Mouse (Mus musculus) v-Abl transformed pro-B cells (cell line): Measurements from ENCODE around the gene Chst12.

Experiments used
- in situ Hi-C, 2 experiments: fragments of 400-800 bp; cut with MboI; formaldehyde crosslinking; loops; one replicate each; pipeline ENCODE4 v1.15.1; 2025; ENCODE audit not compliant: unreplicated experiment in 2 of 2

Gene Chst12

GRCm38 (mm10) chr5:140513921-140514320, 8.6 kb downstream of the Chst12 start:
- in situ Hi-C loops = loop anchor here in 1 of 2 experiments (25.0 kb wide), 2 partner anchors 302 to 1352 kb away; partner anchors contain the start of genes Dnaaf5 and Prkar1b

GRCm38 (mm10) chr5:140514799-140515486, 9.6 kb downstream of the Chst12 start:
- in situ Hi-C loops = loop anchor here in 1 of 2 experiments (25.0 kb wide), 2 partner anchors 303 to 1353 kb away; partner anchors contain the start of genes Dnaaf5 and Prkar1b

- in situ Hi-C loops = loop anchor here in 1 of 2 experiments (25.0 kb wide), 2 partner anchors 305 to 1355 kb away; partner anchors contain the start of genes Dnaaf5 and Prkar1b
These were observed 12.0 kb downstream of the Chst12 start for GRCm38 (mm10) chr5:140517159-140517920.

GRCm38 (mm10) chr5:140517921-140518230, 12.5 kb downstream of the Chst12 start:
- in situ Hi-C loops = loop anchor here in 1 of 2 experiments (25.0 kb wide), 2 partner anchors 306 to 1356 kb away; partner anchors contain the start of genes Dnaaf5 and Prkar1b

GRCm38 (mm10) chr5:140521196-140521595, 15.8 kb downstream of the Chst12 start:
- in situ Hi-C loops = loop anchor here in 1 of 2 experiments (25.0 kb wide), 2 partner anchors 309 to 1359 kb away; partner anchors contain the start of genes Dnaaf5 and Prkar1b

- in situ Hi-C loops = loop anchor here in 1 of 2 experiments (5.0 kb wide), 1 partner anchor 99 kb away; no protein-coding TSS in a partner anchor
These were observed 21.4 kb downstream of the Chst12 start for GRCm38 (mm10) chr5:140526754-140527153.

- in situ Hi-C loops = loop anchor here (5.0 to 10.0 kb wide), 8 partner anchors 61 to 1784 kb away; partner anchors contain the start of gene Mrm2 (in 1 of the 2)
These were observed 32.8 kb downstream of the Chst12 start for GRCm38 (mm10) chr5:140538111-140538683.

GRCm38 (mm10) chr5:140540106-140540505, 34.8 kb downstream of the Chst12 start:
- in situ Hi-C loops = loop anchor here (5.0 to 10.0 kb wide), 7 partner anchors 77 to 1775 kb away; no protein-coding TSS in a partner anchor

GRCm38 (mm10) chr5:140542811-140543575, 37.6 kb downstream of the Chst12 start:
- in situ Hi-C loops = loop anchor here (5.0 to 10.0 kb wide), 7 partner anchors 74 to 1772 kb away; no protein-coding TSS in a partner anchor

GRCm38 (mm10) chr5:140545651-140546050, 40.3 kb downstream of the Chst12 start:
- in situ Hi-C loops = loop anchor here in 1 of 2 experiments (10.0 kb wide), 2 partner anchors 309 to 1769 kb away; no protein-coding TSS in a partner anchor

GRCm38 (mm10) chr5:140546332-140546731, 41.0 kb downstream of the Chst12 start:
- in situ Hi-C loops = loop anchor here in 1 of 2 experiments (10.0 kb wide), 2 partner anchors 308 to 1768 kb away; no protein-coding TSS in a partner anchor

GRCm38 (mm10) chr5:140549306-140550047, 44.1 kb downstream of the Chst12 start:
- in situ Hi-C loops = loop anchor here in 1 of 2 experiments (10.0 kb wide), 2 partner anchors 305 to 1765 kb away; no protein-coding TSS in a partner anchor

- in situ Hi-C loops = no loop called here
These were observed 48.4 kb downstream of the Chst12 start for GRCm38 (mm10) chr5:140553719-140554118.

- in situ Hi-C loops = no loop called here
These were observed 51.5 kb downstream of the Chst12 start for GRCm38 (mm10) chr5:140556859-140557258.

- in situ Hi-C loops = no loop called here
These were observed 57.3 kb downstream of the Chst12 start for GRCm38 (mm10) chr5:140562601-140563000.

GRCm38 (mm10) chr5:140564896-140565295, 59.5 kb downstream of the Chst12 start, which contains the start of gene Grifin:
Gene Grifin (minus strand): TSS chr5:140565071.
- in situ Hi-C loops = loop anchor here (5.0 kb wide), 1 partner anchor 52 kb away; no protein-coding TSS in a partner anchor

- in situ Hi-C loops = loop anchor here (5.0 kb wide), 1 partner anchor 52 kb away; no protein-coding TSS in a partner anchor
These were observed 60.1 kb downstream of the Chst12 start for GRCm38 (mm10) chr5:140565451-140565850.

- in situ Hi-C loops = loop anchor here (5.0 kb wide), 1 partner anchor 51 kb away; no protein-coding TSS in a partner anchor
These were observed 60.5 kb downstream of the Chst12 start for GRCm38 (mm10) chr5:140565856-140566255.
